Mouse (Mus musculus) stomach, postnatal 0 days (tissue): ENCODE measurements around the gene Dst. TPM values are rescaled to one million over a fixed set of nuclear protein-coding genes. Genes with fewer than 3 reads are reported as not detected.
A peak's percentile ranks its signal among the peaks of the same experiment; 100 is the strongest.

Experiments
- ATAC-seq: fragments of 200-750 bp; cut with Nextera tagmentation; 2 replicates; pipeline ENCODE4 v1.8.0; 2017; ENCODE audit not compliant: low FRiP score, low TSS enrichment
- DNase-seq: peaks from one replicate; pipeline ENCODE4 v3.0.0-alpha.2; 2016; ENCODE audit warnings: low spot score
- H3K27ac ChIP-seq: fragments of 300-500 bp; sonication (generic); replicated peaks from 2 replicates; pipeline ENCODE4 v1.5.1; 2014; ENCODE audit warnings: mild to moderate bottlenecking, control low read depth
- H3K27me3 ChIP-seq: fragments of 300-500 bp; sonication (generic); 2 replicates; pipeline ENCODE4 v1.6.1; 2014; ENCODE audit warnings: low read length; ENCODE audit not compliant: control insufficient read depth, insufficient read depth
- H3K36me3 ChIP-seq: fragments of 300-500 bp; sonication (generic); 2 replicates; pipeline ENCODE4 v1.6.1; 2014; ENCODE audit warnings: low read length, mixed read lengths; ENCODE audit not compliant: control insufficient read depth, insufficient read depth
- H3K4me1 ChIP-seq: fragments of 300-500 bp; sonication (generic); replicated peaks from 2 replicates; pipeline ENCODE4 v1.6.1; 2014; ENCODE audit warnings: antibody characterized with exemption; ENCODE audit not compliant: control insufficient read depth, insufficient read depth
- H3K4me2 ChIP-seq: fragments of 300-500 bp; sonication (generic); replicated peaks from 2 replicates; pipeline ENCODE4 v1.6.1; 2014; ENCODE audit warnings: low read depth, mild to moderate bottlenecking, control low read depth, moderate library complexity
- H3K4me3 ChIP-seq: fragments of 300-500 bp; sonication (generic); 2 replicates; pipeline ENCODE4 v1.5.1; 2014; ENCODE audit warnings: low read depth, low read length, control low read depth
- H3K9ac ChIP-seq: fragments of 300-500 bp; sonication (generic); 2 replicates; pipeline ENCODE4 v1.6.1; 2014; ENCODE audit warnings: mild to moderate bottlenecking, low read length, control low read depth, mixed read lengths
- H3K9me3 ChIP-seq: fragments of 300-500 bp; sonication (generic); 2 replicates; pipeline ENCODE4 v1.6.1; 2016; ENCODE audit warnings: low read length; ENCODE audit not compliant: control insufficient read depth
- CTCF ChIP-seq: IDR thresholded peaks from 2 replicates; pipeline ENCODE4 v1.5.1; 2016; ENCODE audit warnings: antibody characterized with exemption, low read depth, mild to moderate bottlenecking, moderate library complexity
- EP300 ChIP-seq: optimal IDR thresholded peaks from 2 replicates; pipeline ENCODE3; 2016; ENCODE audit warnings: antibody characterized with exemption
- WGBS: fragments of 180-500 bp; shearing (Covaris S2); extraction: QIAGEN DNeasy Blood & Tissue Kit; methylation state at CpG from one replicate; pipeline ENCODE4 v1.1.7; 2014; 5-methylcytosine and 5-hydroxymethylcytosine counted together
- polyA plus RNA-seq: library from polyadenylated mRNA; unstranded; fragments of >200 nt; fragmentation: Nextera tagmentation; extraction: Ambion mirVana; gene quantifications from 2 replicates; pipeline ENCODE4 v1.2.1, GENCODE M21; 2015

The Dst gene
- polyA plus RNA-seq, 1 experiment from 2014 or later, result 16.4 TPM

DNA sequence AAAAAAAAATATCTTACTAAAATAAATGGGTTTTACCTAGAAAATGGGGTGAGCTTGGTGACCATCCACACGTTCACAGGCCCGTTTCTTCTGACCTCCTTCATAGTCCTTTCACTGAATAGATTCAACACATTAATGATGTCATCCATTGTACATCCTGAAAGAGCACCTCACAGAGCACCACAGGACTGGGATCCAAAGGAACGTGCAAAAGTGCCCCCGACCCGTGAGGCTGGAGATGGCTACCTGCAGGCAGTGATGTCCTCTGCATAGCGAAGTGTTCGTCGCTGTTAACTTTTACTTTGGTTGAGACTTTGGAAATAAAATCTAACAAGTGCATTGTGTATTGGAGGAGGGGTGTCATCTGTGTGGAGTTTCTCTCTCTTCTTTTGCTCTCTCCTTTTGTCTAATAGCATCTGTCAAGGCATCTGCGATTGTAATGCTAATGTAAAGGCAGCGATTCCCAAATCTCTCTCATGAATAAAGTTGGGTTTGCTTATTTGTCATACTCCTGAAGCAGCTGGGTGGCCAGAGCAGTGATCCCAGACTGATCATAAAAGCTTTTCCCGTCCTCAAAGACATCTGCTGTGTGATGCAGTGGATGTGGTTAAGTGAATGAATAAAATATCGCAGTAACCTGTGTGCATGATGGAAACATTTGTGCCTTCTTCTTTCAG, 275.4 kb downstream of the Dst start:
- no peaks in the 10 kb centered on the region for H3K9me3 ChIP-seq
- 90% methylated on average over 12 of the region's 12 CpGs for WGBS
- no peak for ATAC-seq

DNA sequence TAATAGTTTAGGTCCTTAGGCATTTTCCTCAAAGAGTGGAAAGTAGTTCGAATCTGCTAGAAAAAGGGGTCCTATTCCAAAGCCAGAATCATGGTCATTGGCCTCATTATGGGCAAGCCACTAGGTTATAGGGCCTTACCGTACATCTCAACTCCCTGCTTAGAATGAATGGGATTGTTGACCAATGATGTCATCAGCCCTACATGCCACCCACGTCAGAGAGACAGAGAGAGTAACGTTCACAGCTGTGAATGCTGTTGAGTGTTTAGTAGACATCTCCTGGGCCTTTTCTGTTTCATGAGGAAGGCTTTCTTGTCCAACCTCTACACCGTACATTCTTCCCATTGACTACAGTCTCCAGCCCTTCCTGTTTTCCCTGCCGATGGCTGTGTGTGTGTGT, 276.2 kb downstream of the Dst start:
- H3K9ac ChIP-seq, result no peak overlapping the region
- no peak for TF ChIP-seq EP300
- TF ChIP-seq CTCF, result no peak
- H3K4me3 ChIP-seq, result no peak overlapping the region
- ATAC-seq, result no peak
- no peaks in the 10 kb centered on the region for H3K9me3 ChIP-seq
- H3K36me3 ChIP-seq, result peaks cover 9% of the 10 kb centered on the region
- no peak overlapping the region for H3K4me2 ChIP-seq
- no peaks in the 10 kb centered on the region for H3K4me1 ChIP-seq
- WGBS, result 59% methylated on average over 6 of the region's 6 CpGs
- no peak for DNase-seq
- no peak overlapping the region for H3K27ac ChIP-seq
- H3K27me3 ChIP-seq, result no peaks in the 10 kb centered on the region

More for the DNA sequence above, 275.4 kb downstream of the Dst start:
- no peak overlapping the region for H3K4me3 ChIP-seq
- H3K36me3 ChIP-seq, result peaks cover 10% of the 10 kb centered on the region
- H3K9ac ChIP-seq, result no peak overlapping the region
- H3K4me2 ChIP-seq, result no peak overlapping the region
- no peaks in the 10 kb centered on the region for H3K4me1 ChIP-seq
- DNase-seq, result no peak
- no peaks in the 10 kb centered on the region for H3K27me3 ChIP-seq
- TF ChIP-seq CTCF, result no peak
- no peak for TF ChIP-seq EP300
- no peak overlapping the region for H3K27ac ChIP-seq

DNA sequence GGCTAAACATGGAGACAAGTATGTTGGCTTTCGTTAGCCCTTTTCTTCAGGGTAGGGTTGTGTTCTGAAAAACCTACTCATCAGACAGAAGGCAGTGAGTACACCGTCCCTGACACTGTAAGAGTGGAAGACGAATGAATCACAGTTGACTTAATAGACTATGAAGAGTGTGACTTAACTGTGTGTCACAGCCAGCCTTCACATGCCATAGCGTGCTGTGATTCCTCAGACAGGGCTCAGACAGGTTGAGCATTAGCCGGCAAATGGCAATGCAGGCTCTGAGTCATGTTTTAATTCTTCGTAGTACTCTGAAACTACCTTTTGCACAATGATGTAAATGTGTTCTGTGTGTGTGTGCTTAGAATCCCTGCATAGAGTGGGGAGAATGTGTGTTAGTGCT, 278.0 kb downstream of the Dst start:
- TF ChIP-seq EP300 (no peak), CTCF (no peak)
- Histone ChIP-seq H3K36me3 (no peaks in the 10 kb centered on the region; the same call in 1 of the 2 replicates), H3K9me3 (no peaks in the 10 kb centered on the region), H3K27me3 (no peaks in the 10 kb centered on the region), H3K4me3 (no peak overlapping the region), H3K27ac (no peak overlapping the region), H3K4me2 (no peak overlapping the region), H3K9ac (no peak overlapping the region), H3K4me1 (no peaks in the 10 kb centered on the region)
- DNase-seq, result no peak
- 72% methylated on average over 6 of the region's 6 CpGs for WGBS
- ATAC-seq, result no peak

DNA sequence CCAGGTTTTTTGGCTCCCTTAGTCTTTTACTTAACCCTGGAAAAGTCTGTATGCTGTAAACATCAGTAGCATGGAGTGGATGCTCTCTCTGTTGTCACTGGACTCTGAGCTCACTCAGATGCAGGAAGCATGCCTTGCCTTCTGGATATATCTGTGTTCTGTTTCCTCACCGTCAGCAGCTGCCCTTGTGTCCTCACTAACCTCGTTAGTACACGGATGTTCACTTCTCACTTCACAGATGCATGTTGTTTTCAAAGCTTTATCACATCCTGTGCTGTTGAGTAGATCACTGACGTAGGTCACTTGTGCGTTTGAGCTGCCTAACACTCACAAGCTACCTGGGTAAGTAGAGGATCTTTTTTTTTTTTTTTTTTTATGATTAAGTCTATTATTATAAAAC, 279.5 kb downstream of the Dst start:
- Histone ChIP-seq H3K4me2 (no peak overlapping the region), H3K9me3 (no peaks in the 10 kb centered on the region), H3K4me1 (no peaks in the 10 kb centered on the region), H3K36me3 (peaks cover 4% of the 10 kb centered on the region; the same call in 1 of the 2 replicates), H3K27me3 (no peaks in the 10 kb centered on the region), H3K27ac (no peak overlapping the region), H3K9ac (no peak overlapping the region), H3K4me3 (no peak overlapping the region)
- ATAC-seq (no peak), DNase-seq (no peak)
- TF ChIP-seq CTCF (no peak), EP300 (no peak)
- 85% methylated on average over 5 of the region's 5 CpGs for WGBS

DNA sequence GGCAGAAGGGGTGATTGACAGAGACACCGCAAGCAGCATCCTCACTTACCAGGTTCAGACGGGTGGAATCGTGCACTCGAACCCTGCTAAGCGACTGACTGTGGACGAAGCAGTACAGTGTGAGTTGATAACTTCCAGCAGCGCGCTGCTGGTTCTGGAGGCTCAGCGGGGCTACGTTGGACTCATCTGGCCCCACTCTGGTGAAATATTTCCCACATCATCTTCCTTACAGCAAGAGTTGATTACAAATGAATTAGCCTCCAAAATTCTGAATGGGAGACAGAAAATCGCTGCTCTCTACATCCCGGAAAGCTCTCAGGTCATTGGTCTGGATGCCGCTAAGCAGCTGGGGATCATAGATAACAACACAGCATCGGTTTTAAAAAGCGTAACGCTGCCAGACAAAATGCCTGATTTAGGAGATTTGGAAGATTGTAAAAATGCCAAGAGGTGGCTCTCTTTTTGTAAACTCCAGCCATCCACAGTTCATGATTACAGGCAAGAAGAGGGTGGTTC, 280.8 kb downstream of the Dst start:
- H3K4me1 ChIP-seq, result no peaks in the 10 kb centered on the region
- peaks cover 9% of the 10 kb centered on the region for H3K36me3 ChIP-seq
- ATAC-seq, result no peak
- no peak overlapping the region for H3K4me3 ChIP-seq
- H3K27ac ChIP-seq, result no peak overlapping the region
- 79% methylated on average over 16 of the region's 16 CpGs for WGBS
- H3K4me2 ChIP-seq, result no peak overlapping the region
- no peaks in the 10 kb centered on the region for H3K27me3 ChIP-seq
- no peaks in the 10 kb centered on the region for H3K9me3 ChIP-seq
- TF ChIP-seq CTCF (no peak), EP300 (no peak)
- no peak for DNase-seq
- H3K9ac ChIP-seq, result no peak overlapping the region

DNA sequence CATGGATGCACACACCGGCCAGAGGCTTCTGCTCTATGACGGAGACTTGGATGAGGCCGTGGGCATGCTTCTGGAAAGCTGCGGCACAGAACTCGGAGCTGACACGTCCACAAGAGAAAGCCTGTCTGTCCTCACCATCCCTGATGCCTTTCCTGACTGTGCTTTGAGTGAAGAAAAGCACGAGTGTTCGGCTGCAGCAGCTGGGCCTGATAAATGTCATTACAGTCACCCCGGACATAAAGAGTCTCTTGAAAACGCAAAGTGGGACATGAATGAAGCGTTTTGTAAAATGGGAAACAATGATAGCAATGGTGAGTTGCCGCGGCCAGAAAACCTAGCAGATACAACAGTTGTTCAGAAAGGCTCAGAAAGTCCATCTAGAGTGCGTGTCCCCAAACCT, 281.3 kb downstream of the Dst start:
- 63% methylated on average over 14 of the region's 14 CpGs for WGBS
- H3K4me1 ChIP-seq, result no peaks in the 10 kb centered on the region
- no peak overlapping the region for H3K4me3 ChIP-seq
- no peaks in the 10 kb centered on the region for H3K9me3 ChIP-seq
- TF ChIP-seq EP300, result no peak
- TF ChIP-seq CTCF, result no peak
- peaks cover 10% of the 10 kb centered on the region for H3K36me3 ChIP-seq
- no peak for DNase-seq
- no peak overlapping the region for H3K4me2 ChIP-seq
- H3K27ac ChIP-seq, result no peak overlapping the region
- no peak overlapping the region for H3K9ac ChIP-seq
- peak; percentile 47 for ATAC-seq
- no peaks in the 10 kb centered on the region for H3K27me3 ChIP-seq
